Mouse (Mus musculus) ES-E14 (cell line): ENCODE data around the gene Cacng6. TPM values are rescaled to one million over a fixed set of nuclear protein-coding genes. Genes with fewer than 3 reads are reported as not detected.
A peak's percentile ranks its signal among the peaks of the same experiment; 100 is the strongest.

ENCODE experiments used
- DNase-seq: peaks from one replicate; pipeline ENCODE4 v3.0.0-alpha.2; 2013; ENCODE audit warnings: low read depth, low spot score
- H3K27ac ChIP-seq: 2 replicates; pipeline ENCODE4 v1.5.1; 2012; ENCODE audit warnings: low read depth, mild to moderate bottlenecking, low read length, moderate library complexity, mixed read lengths; ENCODE audit not compliant: poor library complexity, insufficient read depth, severe bottlenecking
- H3K36me3 ChIP-seq: 2 replicates; pipeline ENCODE4 v1.6.1; 2012; ENCODE audit warnings: mild to moderate bottlenecking, low read length, moderate library complexity, mixed read lengths; ENCODE audit not compliant: control insufficient read depth, poor library complexity, insufficient read depth, severe bottlenecking
- H3K4me1 ChIP-seq, 2 experiments: fragments of 150-350 bp in 1 of 2; sonication (generic) in 1 of 2; 2 replicates each; pipeline ENCODE4 v1.6.1; 2012; ENCODE audit warnings: low read length in 2 of 2, mild to moderate bottlenecking in 1 of 2, mixed read lengths in 1 of 2; ENCODE audit not compliant: control insufficient read depth in 2 of 2, insufficient read depth in 2 of 2, poor library complexity in 1 of 2
- H3K4me3 ChIP-seq, 2 experiments: fragments of 150-350 bp in 1 of 2; sonication (generic) in 1 of 2; 2 replicates each; pipeline ENCODE4 v1.5.1; 2012; ENCODE audit warnings: low read length in 2 of 2, low read depth in 1 of 2, mild to moderate bottlenecking in 1 of 2, mixed read lengths in 1 of 2; ENCODE audit not compliant: insufficient read depth in 1 of 2, poor library complexity in 1 of 2, severe bottlenecking in 1 of 2
- H3K9ac ChIP-seq: 2 replicates; pipeline ENCODE4 v1.6.1; 2012; ENCODE audit warnings: low read depth, mild to moderate bottlenecking, low read length, mixed read lengths; ENCODE audit not compliant: poor library complexity, insufficient read depth, severe bottlenecking
- H3K9me3 ChIP-seq: fragments of 150-350 bp; sonication (generic); 2 replicates; pipeline ENCODE4 v1.6.1; 2012; ENCODE audit warnings: low read depth, mild to moderate bottlenecking, low read length; ENCODE audit not compliant: control insufficient read depth, insufficient read depth
- CHD2 ChIP-seq: IDR thresholded peaks from 2 replicates; pipeline ENCODE4 v1.6.1; 2014; ENCODE audit warnings: mild to moderate bottlenecking, low read depth, low read length, inconsistent platforms
- HCFC1 ChIP-seq: IDR thresholded peaks from 2 replicates; pipeline ENCODE4 v1.6.1; 2012; ENCODE audit warnings: low read length, inconsistent platforms, borderline replicate concordance; ENCODE audit not compliant: insufficient read depth
- MAFK ChIP-seq: IDR thresholded peaks from 2 replicates; pipeline ENCODE4 v1.6.1; 2014; ENCODE audit warnings: mild to moderate bottlenecking, low read depth, low read length, inconsistent platforms; ENCODE audit not compliant: insufficient read depth
- ZC3H11A ChIP-seq: IDR thresholded peaks from 2 replicates; pipeline ENCODE4 v1.6.1; 2012; ENCODE audit warnings: low read depth, mild to moderate bottlenecking, inconsistent platforms, low read length, borderline replicate concordance
- ZNF384 ChIP-seq: IDR thresholded peaks from 2 replicates; pipeline ENCODE4 v1.6.1; 2012; ENCODE audit warnings: low read depth, low read length, inconsistent platforms
- in situ Hi-C, 2 experiments: fragments of 600-800 bp; cut with MboI; formaldehyde crosslinking; loops; one replicate each; pipeline ENCODE4 v1.15.1; 2025; ENCODE audit warnings: low sequenced_read_pairs in 2 of 2, inconsistent platforms in 1 of 2; ENCODE audit not compliant: unreplicated experiment in 2 of 2
- total RNA-seq: library from RNA; depleted of rRNA; stranded (reverse); fragments of 300-350 nt; gene quantifications from 2 replicates; pipeline ENCODE4 v1.2.3, GENCODE M21; 2012; rRNA removed

Gene Cacng6
- 5.8 and 6.1 TPM in 2 replicates for total RNA-seq

GRCm38 (mm10) chr7:3423895-3424294 lies at the start of gene Cacng6:
Gene Cacng6, plus strand, starts transcription at chr7:3424195.
- H3K27ac ChIP-seq: peak within 1 kb of the TSS; percentile 66
- in situ Hi-C loops: no loop called here
- TF ChIP-seq CHD2 (no peak), MAFK (no peak), ZC3H11A (no peak), HCFC1 (no peak), ZNF384 (no peak)

GRCm38 (mm10) chr7:3376831-3377230 lies 47.2 kb upstream of the Cacng6 start:
- no peak overlapping the region for H3K4me3 ChIP-seq
- H3K4me1 ChIP-seq: peaks cover 0 to 5% of the 10 kb centered on the region in 2 experiments; a peak in 1 of 4 replicates
- no peak overlapping the region for H3K27ac ChIP-seq
- H3K9me3 ChIP-seq: no peaks in the 10 kb centered on the region
- no peaks in the 10 kb centered on the region for H3K36me3 ChIP-seq
- in situ Hi-C loops: no loop called here
- no peak for DNase-seq
- no peak overlapping the region for H3K9ac ChIP-seq
- TF ChIP-seq ZC3H11A: peak; percentile 86; the same call in 1 of the 2 replicates
- no peak for TF ChIP-seq MAFK

More at GRCm38 (mm10) chr7:3423895-3424294, at the start of gene Cacng6:
- Histone ChIP-seq H3K9me3 (no peaks in the 10 kb centered on the region), H3K4me3 (peak within 1 kb of the TSS; percentile 85 to 88), H3K36me3 (no peaks in the 10 kb centered on the region), H3K9ac (peak within 1 kb of the TSS; percentile 86), H3K4me1 (peaks cover 19 to 24% of the 10 kb centered on the region in 2 experiments)
- no peak for DNase-seq

- no peak overlapping the region for H3K27ac ChIP-seq
- H3K36me3 ChIP-seq: no peaks in the 10 kb centered on the region
- no peak overlapping the region for H3K4me3 ChIP-seq
- in situ Hi-C loops: no loop called here
- no peak for DNase-seq
- no peaks in the 10 kb centered on the region for H3K9me3 ChIP-seq
- no peak for TF ChIP-seq MAFK
- no peak for TF ChIP-seq HCFC1
- TF ChIP-seq ZC3H11A: no peak
- no peak for TF ChIP-seq CHD2
- TF ChIP-seq ZNF384: no peak
- no peak overlapping the region for H3K9ac ChIP-seq
- H3K4me1 ChIP-seq: no peaks in the 10 kb centered on the region
Measured at GRCm38 (mm10) chr7:3382123-3382522, 41.9 kb upstream of the Cacng6 start.

- H3K4me3 ChIP-seq: no peak overlapping the region
- no peaks in the 10 kb centered on the region for H3K36me3 ChIP-seq
- H3K9ac ChIP-seq: no peak overlapping the region
- H3K9me3 ChIP-seq: no peaks in the 10 kb centered on the region
- no peak for TF ChIP-seq HCFC1
- TF ChIP-seq ZNF384: no peak
- TF ChIP-seq MAFK: no peak
- no peak for TF ChIP-seq ZC3H11A
- TF ChIP-seq CHD2: no peak
- H3K4me1 ChIP-seq: peaks cover 2 to 5% of the 10 kb centered on the region in 2 experiments; a peak in 3 of 4 replicates
- in situ Hi-C loops: no loop called here
- no peak overlapping the region for H3K27ac ChIP-seq
- no peak for DNase-seq
Measured at GRCm38 (mm10) chr7:3384807-3385319, 39.1 kb upstream of the Cacng6 start.
